Mouse (Mus musculus) kidney, postnatal 10 days (tissue): Measurements from ENCODE around the gene Stat5b.
"Not testable (repeated sequence)": the region's sequence is repeated elsewhere in the genome, so short reads cannot be mapped to it uniquely, and the experiment has no call there.

ENCODE experiments used
- DNase-seq: peaks from one replicate; pipeline ENCODE4 v3.0.0; 2021; ENCODE audit warnings: mixed read lengths

Stat5b gene

DNA sequence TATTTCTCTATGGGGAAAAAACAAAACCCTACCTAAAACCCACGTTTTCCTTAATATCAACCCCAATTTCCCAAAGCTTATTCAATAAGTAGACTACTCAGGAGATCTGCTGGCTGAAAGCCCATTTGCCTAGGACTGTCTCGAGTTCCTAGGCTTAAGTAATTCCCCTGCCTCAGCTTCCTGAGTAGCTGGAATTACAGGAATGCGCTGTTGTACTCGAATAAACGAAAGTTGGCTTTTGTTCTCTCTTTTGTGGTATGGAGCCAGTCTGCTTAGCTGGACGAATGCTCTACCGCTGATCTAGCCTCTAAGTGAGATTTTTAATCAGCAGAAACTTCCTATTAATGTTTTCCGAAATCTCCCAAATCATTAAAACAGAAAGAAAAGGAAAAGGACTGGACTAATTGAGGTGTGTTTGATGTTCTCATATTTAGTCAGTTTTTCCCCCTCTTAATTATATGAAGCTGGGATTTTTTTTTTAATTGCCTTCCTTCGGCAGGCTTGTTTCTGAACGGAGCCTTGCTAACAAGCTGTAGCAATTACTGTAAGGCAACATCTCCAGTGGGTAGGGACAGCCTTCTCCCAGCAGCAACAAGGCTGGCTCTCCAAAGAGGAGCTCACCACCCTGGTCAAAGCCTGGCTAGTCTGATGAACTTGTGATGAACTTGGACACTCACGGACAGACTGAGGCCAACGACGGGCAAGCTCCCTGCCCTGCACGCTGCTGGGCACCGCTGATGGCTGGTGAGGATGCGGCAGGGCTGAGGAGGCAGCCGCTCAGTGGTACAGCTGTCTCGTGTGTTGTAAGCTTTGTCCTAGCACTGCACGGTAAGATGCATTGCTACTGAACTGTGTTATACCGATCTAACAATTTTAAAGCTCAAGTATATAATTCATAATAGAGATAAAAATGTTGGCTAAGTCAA lies 43.9 kb downstream of the Stat5b start:
- DNase-seq, result no peak

DNA sequence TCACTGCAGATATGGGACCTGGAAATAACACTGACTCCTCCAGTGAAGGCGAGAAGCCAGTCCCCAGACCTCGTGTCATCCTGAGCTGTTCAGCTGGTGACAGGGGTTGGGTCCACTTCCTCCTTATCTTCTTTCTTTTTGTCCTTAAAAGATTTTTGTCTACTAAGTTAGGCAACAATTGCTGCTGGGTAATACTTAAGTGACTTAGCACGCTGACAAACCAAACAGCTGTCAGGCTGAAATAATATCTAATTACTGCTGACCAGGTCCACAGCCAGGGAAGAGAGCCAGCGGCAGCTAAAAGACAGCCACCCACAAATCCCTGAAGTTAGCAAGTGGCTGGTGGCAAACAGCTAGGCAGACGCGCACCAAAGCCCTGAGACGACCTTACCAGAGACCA lies 45.0 kb downstream of the Stat5b start:
- no peak for DNase-seq

DNA sequence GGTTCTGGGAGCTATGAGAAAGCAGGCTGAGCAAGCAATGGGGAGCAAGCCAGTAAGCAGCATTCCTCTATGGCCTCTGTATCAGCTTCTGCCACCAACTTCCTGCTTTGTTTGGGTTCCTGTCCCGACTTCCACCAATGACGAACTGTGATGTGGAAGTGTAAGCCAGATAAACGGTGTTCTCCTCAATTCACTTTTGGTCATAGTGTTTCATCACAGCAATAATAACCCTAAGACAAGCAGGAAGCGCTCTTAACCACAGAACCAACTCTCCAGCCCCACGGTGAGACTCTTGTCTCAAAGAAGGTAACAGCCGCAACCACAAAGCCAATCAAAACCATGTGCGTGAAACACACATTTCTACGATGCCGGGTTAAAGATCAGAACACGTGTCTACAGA lies 46.1 kb downstream of the Stat5b start:
- no peak for DNase-seq

DNA sequence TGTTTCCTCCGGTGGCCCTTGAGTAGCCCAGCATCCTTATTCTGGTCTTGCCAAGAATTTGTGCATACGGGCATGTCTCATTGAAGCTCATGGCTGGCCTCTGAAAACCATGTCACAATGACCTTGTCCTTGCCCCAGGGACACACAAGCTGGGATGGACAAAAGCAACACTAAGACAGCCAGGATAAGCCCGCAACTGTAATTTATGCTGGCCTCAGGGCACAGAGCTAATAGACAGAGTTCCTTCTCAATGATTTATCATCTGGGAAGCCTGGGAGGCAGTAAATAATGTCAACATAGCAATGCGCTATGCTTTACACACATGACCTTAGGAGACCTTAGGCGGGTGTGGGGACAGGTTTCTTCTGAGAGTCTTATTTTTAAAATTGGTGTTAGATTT lies 51.1 kb downstream of the Stat5b start:
- DNase-seq, result no peak

DNA sequence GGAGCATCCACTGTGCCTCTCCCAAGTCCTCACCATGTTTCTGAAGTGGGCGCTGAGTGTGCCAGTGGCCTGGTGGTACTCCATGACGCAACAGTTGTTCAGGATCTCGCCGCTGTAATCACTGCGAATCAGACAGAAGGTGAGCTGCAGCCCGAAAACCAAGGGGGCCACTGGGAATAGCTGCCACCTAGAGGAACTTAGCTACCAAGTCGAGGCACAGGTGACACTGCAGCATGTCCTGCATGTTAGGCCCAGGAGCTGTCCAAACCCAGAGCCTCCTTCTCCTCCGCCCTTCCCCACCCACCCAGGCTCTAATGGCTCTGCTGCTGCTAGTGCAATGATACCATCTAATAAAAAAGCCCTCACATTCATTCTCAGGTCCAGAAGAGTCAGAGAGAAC lies 53.9 kb downstream of the Stat5b start:
- no peak for DNase-seq

DNA sequence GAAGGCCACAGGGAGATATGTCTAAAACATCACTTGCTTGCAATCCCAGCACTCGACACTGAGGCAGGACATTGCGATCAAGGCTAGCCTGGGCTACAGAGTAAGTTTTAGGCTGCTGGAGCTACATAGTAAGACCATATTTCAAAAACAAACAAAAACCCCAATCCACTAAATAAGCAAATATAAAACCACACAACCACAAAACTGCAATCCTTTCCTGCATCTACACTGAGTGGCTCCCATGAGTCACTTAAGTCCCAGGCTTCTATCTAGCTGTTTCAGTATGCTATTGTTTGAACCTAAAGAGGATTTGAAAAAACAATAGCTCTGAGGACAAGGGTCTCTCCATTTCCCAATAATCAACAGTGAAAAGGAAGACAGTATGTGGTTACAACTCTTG lies 55.1 kb downstream of the Stat5b start:
- no peak for DNase-seq

DNA sequence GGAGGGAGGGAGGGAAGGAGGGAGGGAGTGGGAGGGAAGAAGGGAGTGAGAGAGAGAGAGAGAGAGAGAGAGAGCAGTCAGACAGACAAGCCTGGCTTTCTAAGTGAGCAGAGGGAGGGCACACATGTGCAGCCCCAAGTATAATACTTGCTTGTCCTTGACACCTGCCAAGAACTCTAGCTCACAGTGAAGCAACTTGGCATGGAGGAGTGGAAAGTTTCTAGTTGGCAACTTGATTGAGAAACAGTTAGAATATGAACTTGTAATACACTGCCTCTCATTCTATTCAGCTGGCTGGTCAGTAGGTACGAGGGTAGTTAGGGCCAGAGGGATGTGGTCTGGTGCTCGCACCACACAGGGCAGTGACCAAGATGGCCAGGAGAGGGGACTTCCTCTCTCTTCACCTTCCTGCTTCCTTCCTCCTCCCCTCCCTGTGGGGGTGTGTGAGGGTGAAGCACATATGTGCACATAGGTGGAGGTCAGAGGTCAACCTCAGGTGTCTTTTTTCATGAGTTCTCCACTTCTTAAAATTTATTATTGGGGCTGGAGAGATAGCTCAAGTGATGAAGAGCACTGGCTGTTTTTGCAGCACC lies 59.0 kb downstream of the Stat5b start:
- no peak for DNase-seq

DNA sequence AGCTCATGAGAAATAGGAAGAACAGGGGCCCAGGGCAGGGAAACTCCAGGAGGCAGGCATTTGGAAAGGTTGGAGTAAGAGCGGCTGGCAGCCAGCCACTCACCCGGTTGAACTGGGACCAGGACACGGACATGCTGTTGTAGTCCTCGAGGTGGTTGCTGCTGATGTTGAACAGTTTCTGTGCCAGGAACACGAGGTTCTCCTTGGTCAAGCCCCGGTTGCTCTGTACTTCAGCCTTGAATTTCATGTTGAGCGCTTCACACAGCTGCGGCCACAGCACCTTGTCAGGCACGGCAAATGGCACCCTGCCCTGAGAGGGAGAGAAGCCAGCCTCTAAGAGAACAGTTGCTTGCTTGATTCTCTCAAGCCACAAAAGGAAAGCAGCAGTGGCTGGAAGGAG lies 59.9 kb downstream of the Stat5b start:
- not testable (repeated sequence) for DNase-seq

DNA sequence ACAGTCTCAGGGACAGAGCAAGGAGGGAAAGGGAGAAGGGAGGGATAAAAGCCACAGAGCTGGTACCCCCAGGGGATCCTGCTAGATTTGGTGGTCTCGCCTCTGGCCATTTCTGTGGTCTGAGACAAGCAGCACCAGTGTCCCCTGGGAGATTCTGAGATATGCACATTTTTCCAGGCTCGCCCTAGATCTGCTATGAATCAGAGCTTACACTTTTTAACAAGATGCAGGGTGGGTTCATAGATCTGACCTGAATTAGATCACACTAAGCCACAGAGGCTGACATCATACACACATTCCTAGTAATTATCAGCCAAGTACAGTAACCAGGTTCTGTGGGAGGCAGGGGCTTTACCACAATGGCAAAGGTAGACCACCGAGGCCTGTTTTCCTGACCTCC lies 60.8 kb downstream of the Stat5b start:
- DNase-seq, result no peak

DNA sequence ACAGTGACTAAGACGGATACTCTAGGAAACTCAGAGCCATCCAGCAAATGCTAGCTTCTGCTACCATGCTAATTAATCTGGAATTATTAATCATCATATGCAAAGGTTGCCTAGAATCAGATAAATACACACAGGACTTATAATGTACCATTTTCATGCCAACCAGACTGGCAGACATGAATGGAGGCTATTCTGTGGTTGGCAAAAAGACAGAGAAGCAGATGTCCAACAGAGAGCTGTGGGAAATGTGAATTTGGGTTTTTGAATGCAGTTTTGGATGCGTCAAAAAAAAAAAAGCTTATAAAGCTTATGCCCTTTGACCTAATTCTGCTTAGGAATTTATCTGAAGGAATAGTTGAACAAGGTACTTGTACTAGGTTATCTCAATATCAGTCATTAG lies 64.8 kb downstream of the Stat5b start:
- no peak for DNase-seq

DNA sequence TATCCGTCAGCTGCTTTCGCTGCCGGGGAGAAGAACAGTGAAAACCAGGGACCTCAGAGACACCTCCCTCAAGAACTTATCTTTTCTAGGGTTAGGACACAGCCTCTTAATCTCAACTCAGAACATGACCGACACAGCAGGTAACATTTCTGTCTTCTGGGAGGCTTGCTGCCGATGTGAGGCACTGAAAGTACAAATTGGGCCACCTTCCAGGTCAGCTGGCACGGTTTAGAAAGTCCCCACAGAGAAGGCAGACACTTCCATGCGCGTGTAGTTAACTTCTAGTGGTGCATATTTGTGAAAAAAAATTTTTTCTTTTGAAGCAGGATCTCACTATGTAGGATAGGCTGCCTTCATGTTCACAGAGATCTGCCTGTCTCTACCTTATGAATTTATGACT lies 66.2 kb downstream of the Stat5b start:
- no peak for DNase-seq

DNA sequence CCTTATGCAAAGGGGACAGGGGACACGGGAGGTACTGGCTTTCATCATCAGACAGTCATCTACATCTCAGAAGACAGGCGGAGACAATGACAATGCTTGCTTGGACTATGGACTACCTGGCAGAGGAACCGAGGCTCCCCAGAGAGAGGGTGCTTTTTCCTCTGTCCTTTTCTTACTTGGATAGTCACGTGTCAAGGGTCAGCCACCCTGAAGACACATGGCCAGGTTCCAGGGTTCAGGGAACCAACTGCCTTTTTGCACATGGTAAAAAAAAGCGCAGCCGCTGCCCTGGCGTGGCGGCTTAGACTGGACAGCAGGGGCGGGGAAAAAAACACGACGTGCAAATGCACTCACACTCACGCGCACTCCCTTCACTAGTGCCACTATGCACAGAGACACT lies 68.0 kb downstream of the Stat5b start:
- peak; percentile 56 for DNase-seq

DNA sequence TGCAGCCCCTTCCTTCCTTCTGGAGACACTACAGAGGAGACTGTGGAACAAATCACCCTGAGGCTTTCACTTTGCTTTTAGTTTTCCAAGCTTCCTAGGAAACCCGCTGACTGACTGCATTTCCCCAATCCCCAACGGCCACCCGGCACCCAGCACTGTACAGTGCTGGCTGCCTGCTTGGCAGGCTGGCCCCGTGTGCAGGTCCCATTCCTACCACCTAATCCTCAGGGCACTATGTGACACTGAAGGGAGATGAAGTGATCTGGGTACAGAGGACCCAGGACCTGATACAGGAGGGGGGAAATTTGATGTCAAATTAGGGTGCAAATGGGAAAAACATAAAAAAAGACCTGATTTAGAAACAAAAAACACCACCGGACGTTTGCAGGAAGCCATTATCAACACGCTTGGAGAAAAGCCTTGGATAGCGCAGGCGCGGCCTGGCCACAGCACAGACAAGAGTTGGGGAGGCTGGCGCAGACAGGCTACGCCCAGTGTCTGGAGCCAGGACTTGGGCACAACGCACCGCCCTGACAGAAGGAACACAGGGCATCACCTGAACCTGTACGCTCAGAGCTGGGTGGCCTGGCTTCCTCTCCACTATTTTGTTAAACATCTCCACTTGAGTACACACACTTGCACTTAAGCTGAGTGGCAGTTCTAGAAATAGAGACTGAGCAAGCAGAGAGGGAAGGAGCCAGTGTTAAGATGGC lies 68.6 kb downstream of the Stat5b start:
- no peak for DNase-seq

DNA sequence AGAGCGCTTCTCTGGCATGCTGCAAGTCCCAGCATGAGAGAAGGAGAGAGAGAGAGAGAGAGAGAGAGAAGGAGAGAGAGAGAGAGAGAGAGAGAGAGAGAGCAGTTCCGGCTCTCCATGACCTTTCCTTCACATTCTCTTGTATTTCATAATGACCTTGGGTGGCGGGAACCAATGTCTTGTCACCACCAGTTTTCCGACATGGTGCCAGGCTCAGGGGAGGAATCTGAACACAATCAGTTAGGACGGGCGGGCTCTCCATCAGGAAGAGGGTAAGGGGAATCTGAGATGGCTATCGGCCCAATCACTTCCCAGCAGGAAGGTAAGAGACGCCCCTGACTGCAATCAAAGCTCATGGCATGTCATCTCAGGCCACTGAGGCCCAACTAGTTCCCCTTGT lies 70.3 kb downstream of the Stat5b start:
- DNase-seq, result no peak

DNA sequence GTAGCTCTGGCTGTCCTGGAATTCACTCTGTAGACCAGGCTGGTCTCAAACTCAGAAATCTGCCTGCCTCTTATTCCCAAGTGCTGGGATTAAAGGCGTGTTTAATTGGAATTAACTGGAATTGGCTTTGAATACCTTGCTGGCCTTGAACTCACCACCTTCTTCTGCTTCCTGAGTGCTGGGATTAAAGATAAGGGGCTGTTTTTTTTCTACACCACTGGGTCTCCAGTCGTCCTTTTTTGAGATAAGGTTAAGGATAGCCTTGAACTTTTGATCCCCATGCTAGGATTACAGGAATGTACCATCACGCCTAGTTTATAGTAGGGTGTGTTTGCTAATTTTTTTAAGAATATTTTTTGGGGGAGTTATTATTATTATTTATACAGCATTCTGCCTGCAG lies 72.5 kb downstream of the Stat5b start:
- DNase-seq, result no peak

DNA sequence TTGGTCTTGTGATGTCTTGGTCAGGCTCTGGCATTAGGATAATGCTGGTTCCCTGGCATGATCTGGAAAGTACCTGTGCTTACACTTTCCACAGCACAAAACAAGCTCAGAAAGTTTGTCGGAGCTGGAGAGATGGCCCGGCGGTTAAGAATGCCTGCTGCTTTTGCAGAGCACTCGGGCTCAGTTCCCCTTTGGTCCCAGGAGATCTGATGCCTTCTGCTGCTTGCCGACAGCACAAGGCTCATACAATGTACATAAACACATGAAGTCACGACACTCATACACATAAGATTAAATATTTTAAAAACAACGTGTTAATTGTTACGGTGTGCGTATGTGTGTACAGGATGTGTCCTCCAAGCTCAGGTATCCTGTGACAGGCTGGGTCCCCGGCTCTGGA lies 74.6 kb downstream of the Stat5b start:
- DNase-seq, result no peak

DNA sequence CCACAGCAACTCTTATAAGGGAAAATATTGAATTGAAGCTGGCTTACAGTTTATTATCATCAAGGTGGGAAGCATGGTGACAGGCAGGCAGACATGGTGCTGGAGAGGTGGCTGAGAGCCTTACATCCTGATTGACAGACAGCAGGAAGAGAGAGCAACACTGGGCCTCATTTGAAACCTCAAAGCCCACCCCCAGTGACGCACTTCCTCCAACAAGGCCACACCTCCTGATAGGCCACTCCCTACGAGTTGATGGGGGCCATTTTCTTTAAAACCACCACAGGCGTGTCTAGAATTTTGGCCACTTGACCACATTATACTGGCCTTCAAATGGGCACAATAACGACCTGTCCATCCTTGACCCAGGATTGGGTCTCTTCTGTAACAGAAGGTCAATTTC lies 76.3 kb downstream of the Stat5b start:
- no peak for DNase-seq

DNA sequence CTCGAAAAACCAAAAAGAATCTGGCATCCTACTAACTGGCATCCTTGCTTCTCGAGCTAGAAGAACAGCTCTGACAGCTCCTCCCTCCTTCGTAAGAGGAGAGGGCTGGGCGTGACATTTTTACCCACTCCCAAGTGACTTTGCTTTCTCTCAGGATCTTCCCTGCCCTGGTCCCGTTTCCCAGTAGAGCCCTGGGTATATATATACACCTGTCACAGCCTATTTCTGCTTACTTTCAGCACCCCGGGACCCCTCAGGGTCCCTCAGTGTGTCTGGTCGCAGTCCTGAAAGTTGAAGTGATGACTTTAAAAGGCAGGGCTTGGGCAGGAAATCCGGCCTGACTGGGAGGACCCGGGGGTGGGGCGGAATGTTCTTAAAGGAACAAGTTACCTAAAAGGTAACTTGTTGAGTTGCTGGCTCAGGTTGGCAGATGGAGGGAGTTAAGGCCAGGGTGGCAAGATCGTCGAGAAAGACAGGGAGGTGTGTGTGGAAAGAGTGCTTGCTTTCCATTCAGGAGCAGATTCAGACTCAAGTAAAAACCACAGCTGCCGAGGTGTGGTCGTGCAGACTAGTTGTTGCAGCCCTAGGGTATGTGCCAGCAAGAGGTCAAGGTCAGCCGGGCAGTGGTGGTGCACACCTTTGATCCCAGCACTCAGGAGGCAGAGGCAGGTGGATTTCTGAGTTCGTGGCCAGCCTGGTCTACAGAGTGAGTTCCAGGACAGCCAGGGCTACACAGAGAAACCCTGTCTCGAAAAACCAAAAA lies 79.7 kb downstream of the Stat5b start, which contains the start of gene Ghdc:
TSS of gene Ghdc (minus strand) at position 312 of the 763 bp plus-strand sequence.
- DNase-seq, result peak; percentile 91

DNA sequence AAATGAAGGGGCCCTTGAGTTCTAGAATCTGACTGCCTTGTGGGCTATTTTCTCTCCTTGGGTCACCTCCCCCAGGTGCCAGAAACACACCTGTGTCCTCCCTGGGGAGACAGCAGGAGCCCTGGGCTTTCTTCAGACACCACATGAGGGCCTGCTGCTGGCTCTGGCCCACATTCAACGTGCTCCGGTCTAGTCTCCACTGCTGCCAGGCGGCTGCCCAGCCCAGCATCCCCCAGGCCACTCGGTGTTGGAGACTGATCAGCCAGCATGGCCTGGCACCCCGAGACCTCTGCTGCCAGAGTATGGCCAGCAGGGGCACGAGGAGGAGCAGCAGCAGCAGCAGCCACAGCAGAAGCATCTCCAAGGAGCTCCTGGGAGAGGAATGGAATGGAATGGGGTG lies 80.5 kb downstream of the Stat5b start:
- no peak for DNase-seq

DNA sequence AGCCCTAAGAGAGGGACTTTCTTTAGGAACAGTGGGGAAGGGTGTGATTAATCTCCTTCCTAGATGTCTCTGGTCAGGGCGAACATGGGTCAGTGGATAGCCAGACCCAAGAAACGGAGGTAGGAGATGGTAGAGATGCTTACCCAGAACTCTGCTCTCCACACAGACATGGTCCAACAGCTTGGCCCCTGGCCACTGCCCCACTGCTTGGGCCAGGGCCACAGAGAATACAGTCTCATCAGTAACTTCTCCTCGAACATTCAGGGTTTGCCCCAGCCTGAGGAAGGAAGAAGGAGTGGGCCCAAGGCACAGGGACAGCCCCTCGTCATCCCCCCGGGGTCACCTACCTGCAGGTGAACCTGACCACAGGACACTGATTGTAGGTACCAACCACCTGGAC lies 82.7 kb downstream of the Stat5b start:
- no peak for DNase-seq

DNA sequence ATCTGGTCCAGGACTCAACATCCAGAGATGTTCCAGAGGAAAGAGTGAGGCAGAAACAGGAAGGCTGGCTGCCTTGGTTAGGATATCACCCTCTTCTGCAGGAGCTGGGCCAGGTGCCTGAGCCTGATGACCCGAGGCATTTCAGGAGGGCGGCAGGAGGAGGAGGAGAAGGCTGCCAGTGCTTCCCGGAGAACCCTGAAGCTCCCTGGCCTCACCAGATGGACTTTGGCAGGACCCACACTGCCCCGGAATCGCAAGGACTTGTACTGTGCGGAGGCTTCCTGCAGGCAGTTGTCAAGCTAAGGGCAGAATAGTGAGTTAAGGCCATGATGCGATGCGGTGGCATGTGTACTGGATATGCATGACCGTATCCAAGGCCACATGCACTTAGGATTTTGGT lies 83.8 kb downstream of the Stat5b start:
- no peak for DNase-seq

DNA sequence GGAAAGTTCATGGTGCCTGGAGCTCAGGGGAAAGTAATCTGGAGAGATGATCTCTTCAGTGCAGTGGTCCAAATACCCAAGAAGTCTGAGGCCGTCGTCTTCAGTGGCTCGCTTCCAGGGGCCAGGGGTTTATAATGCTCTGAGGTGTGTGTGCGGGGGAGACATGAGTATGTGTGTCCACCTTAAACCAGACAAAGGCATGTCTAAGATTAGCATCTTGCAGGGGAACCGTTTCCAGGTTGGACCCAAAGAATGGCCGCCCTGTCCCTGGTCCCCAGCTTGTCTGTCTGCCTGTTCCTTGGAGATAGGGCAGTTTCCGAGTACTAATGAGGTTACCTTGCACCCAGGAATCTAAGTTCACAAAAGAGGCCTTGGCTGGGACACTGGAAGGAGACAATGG lies 87.7 kb downstream of the Stat5b start, which contains the start of gene Hcrt:
TSS of gene Hcrt (minus strand) at position 101 of the 400 bp plus-strand sequence.
- DNase-seq, result no peak

DNA sequence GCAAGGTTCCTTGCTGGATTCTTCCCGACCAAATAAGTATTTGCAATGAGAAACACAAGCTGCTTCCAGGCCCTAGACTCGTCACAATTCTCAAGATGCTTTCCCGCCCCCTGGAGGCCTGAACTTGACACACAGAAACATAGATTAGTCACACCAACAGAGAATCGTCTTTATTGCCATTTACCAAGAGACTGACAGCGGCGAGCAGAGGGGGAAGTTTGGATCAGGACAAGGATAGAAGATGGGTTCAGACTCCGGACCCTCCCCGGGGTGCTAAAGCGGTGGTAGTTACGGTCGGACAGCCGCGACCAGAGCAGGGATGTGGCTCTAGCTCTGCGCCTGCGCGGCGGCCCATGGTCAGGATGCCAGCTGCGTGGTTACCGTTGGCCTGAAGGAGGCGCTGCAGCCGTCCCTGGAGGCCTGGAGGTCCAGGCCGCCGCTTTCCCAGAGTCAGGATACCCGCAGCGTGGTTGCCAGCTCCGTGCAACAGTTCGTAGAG lies 88.9 kb downstream of the Stat5b start:
- DNase-seq, result peak; percentile 90
